8 mouse cellular contexts compared by ENCODE assay signal in genomic region chr8:110217681-110218131, GRCm38 (mm10). TPM values are rescaled to one million over a fixed set of nuclear protein-coding genes. Genes with fewer than 3 reads are reported as not detected.
DNase-seq lines count a peak whose midpoint lies in the region; ATAC-seq lines count a peak whose summit lies in the region.

No protein-coding gene starts in this region.

- H3K27me3 ChIP-seq in forebrain, embryonic 14.5 days (replicated peaks; ENCODE audit: control insufficient read depth, insufficient read depth, low read length) = no peaks in the 10 kb centered on the region
- H3K27me3 ChIP-seq in neural tube, embryonic 15.5 days (replicated peaks) = no peaks in the 10 kb centered on the region

- H3K9me3 ChIP-seq in forebrain, embryonic 14.5 days (replicated peaks; ENCODE audit: control insufficient read depth, low read length) = no peaks in the 10 kb centered on the region
- no peaks in the 10 kb centered on the region for H3K9me3 ChIP-seq in neural tube, embryonic 15.5 days (replicated peaks)

- H3K4me2 ChIP-seq in forebrain, embryonic 14.5 days (ENCODE audit: low read length) = peak overlapping the region; percentile 88
- peak overlapping the region; percentile 87 for H3K4me2 ChIP-seq in neural tube, embryonic 15.5 days

- H3K4me3 ChIP-seq in forebrain, embryonic 14.5 days (ENCODE audit: low read depth, low read length) = peak overlapping the region; percentile 52
- H3K4me3 ChIP-seq in neural tube, embryonic 15.5 days (replicated peaks) = peak overlapping the region; percentile 75

- peak; percentile 100 for ATAC-seq in forebrain, embryonic 14.5 days
- peak; percentile 99 for ATAC-seq in neural tube, embryonic 15.5 days (ENCODE audit: low FRiP score)

- peaks cover 10% of the 10 kb centered on the region for H3K4me1 ChIP-seq in forebrain, embryonic 14.5 days (ENCODE audit: control insufficient read depth, insufficient read depth, low read length)
- peaks cover 19% of the 10 kb centered on the region for H3K4me1 ChIP-seq in neural tube, embryonic 15.5 days

- peak overlapping the region; percentile 15; the same call in 1 of the 2 replicates for H3K27ac ChIP-seq in forebrain, embryonic 14.5 days (ENCODE audit: low read depth, low read length)
- H3K27ac ChIP-seq in neural tube, embryonic 15.5 days (replicated peaks) = peak overlapping the region; percentile 82

- intact Hi-C loops in heart, postnatal 14 days (cut with DNase I) = no loop called here

- peak; percentile 100 for DNase-seq in ES-CJ7 (ENCODE audit: low read depth, low spot score)
- DNase-seq in cerebellum, adult 11 months = peak; percentile 100
- DNase-seq in forebrain, embryonic 14.5 days (ENCODE audit: low spot score) = peak; percentile 100
- peak; percentile 100 for DNase-seq in heart, postnatal 14 days
- DNase-seq in layer of hippocampus, adult 11-12 months (ENCODE audit: low spot score) = peak; percentile 100
- peak; percentile 99 to 100 for DNase-seq in lung, adult 18-20 months
- DNase-seq in testis, postnatal 14 days (ENCODE audit: low spot score) = peak; percentile 99

- H3K9ac ChIP-seq in forebrain, embryonic 14.5 days (ENCODE audit: low read length) = peak overlapping the region; percentile 58
- H3K9ac ChIP-seq in neural tube, embryonic 15.5 days (replicated peaks) = peak overlapping the region; percentile 52

- H3K36me3 ChIP-seq in forebrain, embryonic 14.5 days (ENCODE audit: control insufficient read depth, insufficient read depth, low read length) = peaks cover 17% of the 10 kb centered on the region
- H3K36me3 ChIP-seq in neural tube, embryonic 15.5 days = peaks cover 21% of the 10 kb centered on the region

- under 1% methylated on average over 43 of the region's 43 CpGs for WGBS in forebrain, embryonic 14.5 days
- WGBS in neural tube, embryonic 15.5 days = under 1% methylated on average over 43 of the region's 43 CpGs

RNA-seq across cellular contexts. Expression of gene Cmtr2, which starts 2.2 kb away (rescaled TPM):
- 12.9 and 14.4 TPM in 2 replicates for polyA plus RNA-seq in forebrain, embryonic 14.5 days (2014; fragmentation: Nextera tagmentation; extraction: Ambion mirVana)
- total RNA-seq in heart, postnatal 14 days (2021) = 1 to 10 TPM; 2.6 to 2.9 TPM
- 8.9 and 9.6 TPM in 2 replicates for polyA plus RNA-seq in neural tube, embryonic 15.5 days (2015; fragmentation: Nextera tagmentation; extraction: Ambion mirVana)

RNA-seq across cellular contexts. Expression of gene Hydin, which starts 49.1 kb away (rescaled TPM):
- 0.13 and 0.38 TPM in 2 replicates for polyA plus RNA-seq in forebrain, embryonic 14.5 days (2014; fragmentation: Nextera tagmentation; extraction: Ambion mirVana)
- total RNA-seq in heart, postnatal 14 days (2021) = under 1 TPM; 0.07 to 0.24 TPM
- polyA plus RNA-seq in neural tube, embryonic 15.5 days (2015; fragmentation: Nextera tagmentation; extraction: Ambion mirVana) = 0.27 and 0.31 TPM in 2 replicates

RNA-seq across cellular contexts. Expression of gene Calb2, which starts 49.7 kb away (rescaled TPM):
- 93.2 and 128 TPM in 2 replicates for polyA plus RNA-seq in forebrain, embryonic 14.5 days (2014; fragmentation: Nextera tagmentation; extraction: Ambion mirVana)
- not detected for total RNA-seq in heart, postnatal 14 days (2021)
- polyA plus RNA-seq in neural tube, embryonic 15.5 days (2015; fragmentation: Nextera tagmentation; extraction: Ambion mirVana) = 48.2 and 55.0 TPM in 2 replicates

Comparison
In these comparisons a context has a peak if more than half of its experiments do, and no peak if none do; other contexts are left out.
1. Peak in every context shown above with its lines: DNase-seq, ATAC-seq, H3K4me3 ChIP-seq and H3K27ac ChIP-seq.